Mouse (Mus musculus) cerebellum, adult (tissue): Measurements from ENCODE around the gene Lrrc55.

Experiments
- ATAC-seq: cut with Nextera tagmentation; 2 replicates; pipeline ENCODE4 v1.9.2; 2017; ENCODE audit warnings: mild to moderate bottlenecking, moderate library complexity, mixed read lengths; ENCODE audit not compliant: insufficient number of reproducible peaks, low FRiP score, low TSS enrichment

Gene Lrrc55

GRCm38 (mm10) chr2:85136089-85136488 lies 60.9 kb downstream of the Lrrc55 start, which contains the start of gene Aplnr:
Gene Aplnr, plus strand, starts transcription at chr2:85136225.
- ATAC-seq: no peak

DNA sequence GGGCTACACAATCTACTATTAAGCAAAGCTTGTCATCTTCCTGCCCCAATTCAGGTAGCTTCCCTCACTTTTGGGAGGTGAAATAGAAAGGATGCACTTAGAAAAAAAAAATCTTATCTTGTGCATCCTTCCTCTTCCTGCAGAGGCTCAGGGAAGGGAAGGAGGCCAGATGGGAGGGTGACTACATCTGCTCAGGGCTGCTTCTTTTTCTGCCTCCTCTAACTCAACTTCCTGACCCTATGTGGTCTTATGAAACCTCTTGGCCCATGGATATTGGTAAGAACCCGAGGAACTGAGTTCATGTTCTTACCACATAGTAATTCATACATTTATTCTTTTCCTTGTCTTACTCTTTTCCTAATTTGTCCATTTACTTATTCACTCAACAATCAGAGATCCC lies 61.9 kb downstream of the Lrrc55 start:
- ATAC-seq: no peak

- no peak for ATAC-seq
Measured at GRCm38 (mm10) chr2:85132204-85132603, 64.8 kb downstream of the Lrrc55 start.

- ATAC-seq: no peak
Measured at GRCm38 (mm10) chr2:85131724-85132123, 65.3 kb downstream of the Lrrc55 start.

DNA sequence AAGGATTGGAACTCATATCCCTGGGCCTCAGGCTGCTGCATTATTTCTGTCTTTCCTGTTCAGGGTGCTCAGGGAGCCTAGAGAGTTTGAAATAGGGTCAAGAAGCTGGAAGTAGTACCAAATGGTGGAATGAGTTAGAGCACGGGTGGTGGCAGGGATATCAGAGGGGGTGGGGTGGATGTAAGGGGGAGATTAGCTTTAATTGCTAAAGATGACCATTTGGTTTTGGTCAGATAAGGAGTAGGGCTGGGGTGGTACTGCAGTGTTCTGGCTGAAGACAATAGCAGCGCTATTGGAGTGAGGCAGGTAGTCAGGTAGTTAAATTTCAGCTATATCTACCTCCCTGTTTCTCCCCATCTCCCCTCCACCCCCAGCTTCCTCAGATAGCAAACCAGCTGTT lies 65.8 kb downstream of the Lrrc55 start:
- no peak for ATAC-seq

GRCm38 (mm10) chr2:85129496-85129971 lies 67.5 kb downstream of the Lrrc55 start:
- no peak for ATAC-seq

- ATAC-seq: peak; percentile 96
Measured at GRCm38 (mm10) chr2:85123869-85124535, 73.0 kb downstream of the Lrrc55 start.

- 0 out of 2 replicates have a peak, but pooled peaks have one; percentile 63 for ATAC-seq
Measured at GRCm38 (mm10) chr2:85123187-85123868, 73.7 kb downstream of the Lrrc55 start.
